Comparison of ENCODE assay signal across 21 mouse cellular contexts in genomic region chrX:36034045-36034444, GRCm38 (mm10).
DNase-seq lines count a peak whose midpoint lies in the region; ATAC-seq and TF ChIP-seq lines count a peak whose summit lies in the region.
"Had no signal": no experiment of that assay in that cellular context is flagged by ENCODE, and none has a peak within 500 bp of the region (broad histone marks: within the 10 kb centered on the region; RNA-seq: fewer than 3 reads in every experiment).

No protein-coding gene starts in this region.

- peak; percentile 41 for DNase-seq in 416B (ENCODE audit: low read depth)
- DNase-seq in MEL-GATA-1-ER (ENCODE audit: extremely low read depth, low read depth) = peak; percentile 43
- no peak for DNase-seq in yolk sac, embryonic 10.5 days (ENCODE audit: low spot score)
- DNase-seq in spleen, postnatal 4 days (ENCODE audit: low spot score in 2 of 2) = no peak
- DNase-seq: adrenal gland, adult 2 months; adrenal gland, postnatal 10 days; adrenal gland, postnatal 25 days; cerebellum, adult 11 months; cerebellum, adult 18-20 months; cerebellum, adult 8-10 months; cerebellum, adult 9-11 months; cerebellum, postnatal 14 days; cerebellum, postnatal 36 days; forebrain, postnatal 0 days had no signal

- H3K9ac ChIP-seq in midbrain, embryonic 16.5 days (ENCODE audit: low read depth, low read length) = no peak overlapping the region
- H3K9ac ChIP-seq: embryonic facial prominence, embryonic 12.5 days; forebrain, embryonic 13.5 days; forebrain, embryonic 15.5 days; forebrain, postnatal 0 days had no signal

- no peak for TF ChIP-seq CTCF in small intestine, adult 2 months (IDR thresholded peaks at IDR 0.05; ENCODE audit: extremely low read depth, insufficient read length, insufficient replicate concordance, low read depth, low read length)

- WGBS in small intestine, adult 2 months = 79% methylated on average over 8 of the region's 8 CpGs
- 92% methylated on average over 8 of the region's 8 CpGs for WGBS in midbrain, embryonic 16.5 days

- TF ChIP-seq POLR2A in small intestine, adult 2 months (IDR thresholded peaks at IDR 0.05; ENCODE audit: low read depth, low read length) = no peak

- H3K4me3 ChIP-seq in small intestine, adult 2 months (ENCODE audit: low read depth, low read length) = no peak overlapping the region
- no peak overlapping the region for H3K4me3 ChIP-seq in midbrain, embryonic 16.5 days (ENCODE audit: low read depth, low read length)
- H3K4me3 ChIP-seq: embryonic facial prominence, embryonic 10.5 days; embryonic facial prominence, embryonic 12.5 days; forebrain, embryonic 13.5 days; forebrain, embryonic 15.5 days had no signal

- ATAC-seq in granulocyte monocyte progenitor cell, adult 5-6 weeks (replicated peaks; ENCODE audit: poor library complexity, severe bottlenecking) = peak; percentile 48
- ATAC-seq in midbrain, embryonic 16.5 days = no peak
- ATAC-seq: forebrain, embryonic 13.5 days; forebrain, embryonic 15.5 days; forebrain, postnatal 0 days had no signal

- no peaks in the 10 kb centered on the region for H3K9me3 ChIP-seq in midbrain, embryonic 16.5 days (replicated peaks; ENCODE audit: control insufficient read depth, low read length, poor library complexity, severe bottlenecking)
- H3K9me3 ChIP-seq: embryonic facial prominence, embryonic 10.5 days; embryonic facial prominence, embryonic 12.5 days; forebrain, embryonic 13.5 days; forebrain, embryonic 15.5 days had no signal

- H3K27me3 ChIP-seq in small intestine, adult 2 months (ENCODE audit: control insufficient read depth, insufficient read depth, low read length) = no peaks in the 10 kb centered on the region
- no peaks in the 10 kb centered on the region for H3K27me3 ChIP-seq in midbrain, embryonic 16.5 days (ENCODE audit: control insufficient read depth, insufficient read depth, low read depth, low read length)
- H3K27me3 ChIP-seq: embryonic facial prominence, embryonic 12.5 days; forebrain, embryonic 13.5 days; forebrain, embryonic 15.5 days had no signal

- H3K36me3 ChIP-seq in small intestine, adult 2 months (ENCODE audit: control insufficient read depth, insufficient read depth, low read length) = peaks cover 5% of the 10 kb centered on the region
- H3K36me3 ChIP-seq in midbrain, embryonic 16.5 days (ENCODE audit: control insufficient read depth, insufficient read depth, low read length) = 0 out of 2 replicates have a peak, but pooled peaks cover 2% of the 10 kb centered on the region
- H3K36me3 ChIP-seq: embryonic facial prominence, embryonic 12.5 days had no signal

- peak overlapping the region; percentile 78 for H3K27ac ChIP-seq in small intestine, adult 2 months (ENCODE audit: insufficient read depth, low read depth, low read length)
- no peak overlapping the region for H3K27ac ChIP-seq in midbrain, embryonic 16.5 days (ENCODE audit: low read length)
- H3K27ac ChIP-seq: embryonic facial prominence, embryonic 10.5 days; embryonic facial prominence, embryonic 12.5 days; forebrain, embryonic 13.5 days; forebrain, embryonic 15.5 days had no signal

- H3K4me2 ChIP-seq in midbrain, embryonic 16.5 days (ENCODE audit: low read length) = no peak overlapping the region
- H3K4me2 ChIP-seq: embryonic facial prominence, embryonic 12.5 days; forebrain, embryonic 13.5 days; forebrain, embryonic 15.5 days had no signal

- H3K4me1 ChIP-seq in small intestine, adult 2 months (ENCODE audit: control insufficient read depth, insufficient read depth, insufficient read length, low read length) = peaks cover 4% of the 10 kb centered on the region; the same call in 1 of the 2 replicates
- H3K4me1 ChIP-seq in midbrain, embryonic 16.5 days (ENCODE audit: control insufficient read depth, insufficient read depth, low read length) = no peaks in the 10 kb centered on the region
- H3K4me1 ChIP-seq: embryonic facial prominence, embryonic 10.5 days; embryonic facial prominence, embryonic 12.5 days; forebrain, embryonic 13.5 days; forebrain, embryonic 15.5 days had no signal

Comparison
In these comparisons a context has a peak if more than half of its experiments do, and no peak if none do; other contexts are left out.
1. DNase-seq: peak in 416B (single experiment) and MEL-GATA-1-ER (single experiment); none in yolk sac, embryonic 10.5 days (single experiment) and spleen, postnatal 4 days (0 of 2).